In the genomic region with DNA sequence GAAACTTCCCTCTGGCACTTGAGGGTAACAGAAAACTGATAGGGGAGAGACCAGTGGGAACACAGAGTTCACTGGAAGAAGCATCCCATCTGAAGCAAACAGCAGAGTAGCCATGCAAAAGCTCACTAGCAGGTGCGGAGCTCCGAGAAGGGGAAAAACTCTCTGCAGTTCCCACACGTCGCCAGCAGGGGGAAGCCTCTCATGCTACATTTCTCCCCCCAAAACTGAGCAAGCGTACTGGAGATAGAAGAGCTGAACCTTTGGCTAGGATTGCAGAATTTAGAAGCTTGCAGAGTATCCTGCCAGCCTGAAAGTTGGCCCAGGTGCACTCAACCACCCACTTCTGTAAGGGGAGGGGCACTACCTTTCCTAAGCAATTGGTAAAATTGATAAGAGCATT, we compare ENCODE assay signal across 7 mouse cellular contexts. TPM values are rescaled to one million over a fixed set of nuclear protein-coding genes. Genes with fewer than 3 reads are reported as not detected.
DNase-seq lines count a peak whose midpoint lies in the region; ATAC-seq and TF ChIP-seq lines count a peak whose summit lies in the region.

No protein-coding gene starts in this region.

- no peaks in the 10 kb centered on the region for H3K9me3 ChIP-seq in E14TG2a.4 (ENCODE audit: low read length)
- no peaks in the 10 kb centered on the region for H3K9me3 ChIP-seq in embryonic facial prominence, embryonic 11.5 days (replicated peaks; ENCODE audit: control insufficient read depth, low read length)
- H3K9me3 ChIP-seq in heart, embryonic 16.5 days (replicated peaks; ENCODE audit: control insufficient read depth, low read length), result no peaks in the 10 kb centered on the region

- no peaks in the 10 kb centered on the region for H3K36me3 ChIP-seq in E14TG2a.4 (ENCODE audit: insufficient read depth, low read length)
- H3K36me3 ChIP-seq in embryonic facial prominence, embryonic 11.5 days (replicated peaks; ENCODE audit: control insufficient read depth, insufficient read depth, low read depth, low read length), result no peaks in the 10 kb centered on the region
- H3K36me3 ChIP-seq in heart, embryonic 16.5 days (ENCODE audit: control insufficient read depth, insufficient read depth), result no peaks in the 10 kb centered on the region

- no peak overlapping the region for H3K4me3 ChIP-seq in E14TG2a.4 (replicated peaks; ENCODE audit: low read length)
- no peak overlapping the region for H3K4me3 ChIP-seq in embryonic facial prominence, embryonic 11.5 days (ENCODE audit: low read depth, low read length)
- no peak overlapping the region for H3K4me3 ChIP-seq in heart, embryonic 16.5 days (ENCODE audit: low read length)

- WGBS in embryonic facial prominence, embryonic 11.5 days, result 10% methylated on average over 5 of the region's 5 CpGs
- 3% methylated on average over 5 of the region's 5 CpGs for WGBS in heart, embryonic 16.5 days

- peaks cover 28% of the 10 kb centered on the region for H3K27me3 ChIP-seq in E14TG2a.4 (ENCODE audit: insufficient read depth, low read length)
- H3K27me3 ChIP-seq in embryonic facial prominence, embryonic 11.5 days (ENCODE audit: control insufficient read depth, insufficient read depth, low read length), result no peaks in the 10 kb centered on the region
- peaks cover 18% of the 10 kb centered on the region for H3K27me3 ChIP-seq in heart, embryonic 16.5 days (ENCODE audit: control insufficient read depth, insufficient read depth, low read length)

- H3K4me2 ChIP-seq in embryonic facial prominence, embryonic 11.5 days (ENCODE audit: low read depth, low read length), result no peak overlapping the region
- H3K4me2 ChIP-seq in heart, embryonic 16.5 days (ENCODE audit: low read depth, low read length), result 0 out of 2 replicates have a peak overlapping the region, but pooled peaks have one; percentile 12

- no peak for ATAC-seq in embryonic facial prominence, embryonic 11.5 days (replicated peaks; ENCODE audit: insufficient number of reproducible peaks, low FRiP score, low TSS enrichment, low read depth)
- no peak for ATAC-seq in heart, embryonic 16.5 days (replicated peaks; ENCODE audit: extremely low read depth, insufficient read depth, low FRiP score)

- H3K27ac ChIP-seq in embryonic facial prominence, embryonic 11.5 days (replicated peaks; ENCODE audit: low read depth, low read length), result no peak overlapping the region
- H3K27ac ChIP-seq in heart, embryonic 16.5 days (ENCODE audit: low read length), result no peak overlapping the region

- DNase-seq in adrenal gland, postnatal 14 days, result peak; percentile 76
- DNase-seq in embryonic facial prominence, embryonic 11.5 days (ENCODE audit: low spot score), result peak; percentile 80
- peak; percentile 45 to 85 for DNase-seq in layer of hippocampus, adult 18-20 months (ENCODE audit: low spot score in 2 of 2)
- DNase-seq in lung, postnatal 10 days, result peak; percentile 75
- DNase-seq in right cerebral cortex, postnatal 4 days, result peak; percentile 78

- H3K9ac ChIP-seq in embryonic facial prominence, embryonic 11.5 days (replicated peaks; ENCODE audit: low read length), result no peak overlapping the region
- no peak overlapping the region for H3K9ac ChIP-seq in heart, embryonic 16.5 days (ENCODE audit: low read length)

- no peaks in the 10 kb centered on the region; the same call in 1 of the 2 replicates for H3K4me1 ChIP-seq in E14TG2a.4 (replicated peaks; ENCODE audit: low read depth, low read length)
- no peaks in the 10 kb centered on the region for H3K4me1 ChIP-seq in embryonic facial prominence, embryonic 11.5 days (ENCODE audit: control insufficient read depth, insufficient read depth, low read length)
- no peaks in the 10 kb centered on the region for H3K4me1 ChIP-seq in heart, embryonic 16.5 days (ENCODE audit: control insufficient read depth, insufficient read depth, low read length)

- peak; percentile 66 for TF ChIP-seq CTCF in E14TG2a.4 (conservative IDR thresholded peaks at IDR 0.05; ENCODE audit: low read length)

RNA-seq across cellular contexts. Expression of a gene that starts 14.7 kb away (rescaled TPM):
- 4.8 and 6.6 TPM in 2 replicates for total RNA-seq in adrenal gland, postnatal 14 days (2021)
- 3.2 and 3.8 TPM in 2 replicates for polyA plus RNA-seq in embryonic facial prominence, embryonic 11.5 days (2014; fragmentation: Nextera tagmentation; extraction: Ambion mirVana)
- polyA plus RNA-seq in heart, embryonic 16.5 days (2015; fragmentation: Nextera tagmentation; extraction: Ambion mirVana), result 7.9 and 8.5 TPM in 2 replicates
- 10 to 100 TPM; 14.9 to 17.2 TPM for total RNA-seq in layer of hippocampus, adult 18-20 months (2021)
